In genomic region chr17:79355271-79355991, GRCm38 (mm10) we compare ENCODE assay signal across 7 mouse cellular contexts. TPM values are rescaled to one million over a fixed set of nuclear protein-coding genes. Genes with fewer than 3 reads are reported as not detected.
DNase-seq lines count a peak whose midpoint lies in the region; ATAC-seq and TF ChIP-seq lines count a peak whose summit lies in the region.

No protein-coding gene starts in this region.

- H3K9ac ChIP-seq in limb, embryonic 12.5 days (replicated peaks), result peak overlapping the region; percentile 74
- peak overlapping the region; percentile 90 for H3K9ac ChIP-seq in midbrain, embryonic 13.5 days (replicated peaks)

- H3K4me2 ChIP-seq in limb, embryonic 12.5 days, result peak overlapping the region; percentile 81
- H3K4me2 ChIP-seq in midbrain, embryonic 13.5 days (replicated peaks), result peak overlapping the region; percentile 86

- TF ChIP-seq POLR2A in small intestine, adult 2 months (IDR thresholded peaks at IDR 0.05; ENCODE audit: low read depth, low read length), result no peak; the same call in 1 of the 2 replicates

- WGBS in limb, embryonic 12.5 days, result under 1% methylated on average over 59 of the region's 59 CpGs
- under 1% methylated on average over 54 of the region's 59 CpGs for WGBS in midbrain, embryonic 13.5 days
- WGBS in small intestine, adult 2 months, result under 1% methylated on average over 59 of the region's 59 CpGs

- DNase-seq in adrenal gland, postnatal 14 days, result peak; percentile 77
- DNase-seq in embryo, embryonic 9.5 days (ENCODE audit: extremely low spot score), result peak; percentile 83
- DNase-seq in kidney, adult 11 months, result peak; percentile 68

- H3K4me1 ChIP-seq in limb, embryonic 12.5 days (replicated peaks), result peaks cover 38% of the 10 kb centered on the region
- peaks cover 30% of the 10 kb centered on the region for H3K4me1 ChIP-seq in midbrain, embryonic 13.5 days (replicated peaks)
- peaks cover 5% of the 10 kb centered on the region; the same call in 1 of the 2 replicates for H3K4me1 ChIP-seq in small intestine, adult 2 months (ENCODE audit: control insufficient read depth, insufficient read depth, insufficient read length, low read length)

- TF ChIP-seq CTCF in small intestine, adult 2 months (IDR thresholded peaks at IDR 0.05; ENCODE audit: extremely low read depth, insufficient read length, insufficient replicate concordance, low read depth, low read length), result no peak

- H3K27me3 ChIP-seq in limb, embryonic 12.5 days, result peaks cover 24% of the 10 kb centered on the region
- H3K27me3 ChIP-seq in midbrain, embryonic 13.5 days, result peaks cover 15% of the 10 kb centered on the region
- peaks cover 14% of the 10 kb centered on the region for H3K27me3 ChIP-seq in small intestine, adult 2 months (ENCODE audit: control insufficient read depth, insufficient read depth, low read length)

- peak; percentile 57 for ATAC-seq in granulocyte monocyte progenitor cell, adult 5-6 weeks (replicated peaks; ENCODE audit: poor library complexity, severe bottlenecking)
- peak; percentile 32; the same call in 1 of the 2 replicates for ATAC-seq in limb, embryonic 12.5 days (ENCODE audit: insufficient number of reproducible peaks, insufficient read depth, low FRiP score, low TSS enrichment, low read depth)
- ATAC-seq in midbrain, embryonic 13.5 days, result peak; percentile 80

- peak overlapping the region; percentile 74 for H3K4me3 ChIP-seq in limb, embryonic 12.5 days (replicated peaks)
- peak overlapping the region; percentile 82 for H3K4me3 ChIP-seq in midbrain, embryonic 13.5 days (replicated peaks)
- peak overlapping the region; percentile 74 for H3K4me3 ChIP-seq in small intestine, adult 2 months (ENCODE audit: low read depth, low read length)

- H3K36me3 ChIP-seq in limb, embryonic 12.5 days, result peaks cover 8% of the 10 kb centered on the region; the same call in 1 of the 2 replicates
- no peaks in the 10 kb centered on the region for H3K36me3 ChIP-seq in midbrain, embryonic 13.5 days
- H3K36me3 ChIP-seq in small intestine, adult 2 months (ENCODE audit: control insufficient read depth, insufficient read depth, low read length), result no peaks in the 10 kb centered on the region

- H3K27ac ChIP-seq in limb, embryonic 12.5 days, result peak overlapping the region; percentile 78; the same call in 1 of the 2 replicates
- peak overlapping the region; percentile 92 for H3K27ac ChIP-seq in midbrain, embryonic 13.5 days
- H3K27ac ChIP-seq in small intestine, adult 2 months (ENCODE audit: insufficient read depth, low read depth, low read length), result peak overlapping the region; percentile 60

- no peaks in the 10 kb centered on the region for H3K9me3 ChIP-seq in limb, embryonic 12.5 days
- no peaks in the 10 kb centered on the region for H3K9me3 ChIP-seq in midbrain, embryonic 13.5 days

RNA-seq across cellular contexts. Expression of gene Cdc42ep3, which starts 0.5 kb away (rescaled TPM):
- 17.2 and 18.3 TPM in 2 replicates for total RNA-seq in adrenal gland, postnatal 14 days (2021)
- total RNA-seq in granulocyte monocyte progenitor cell, adult 5-6 weeks (2014; fragmentation: Nextera tagmentation), result 38.1 and 45.1 TPM in 2 replicates
- 80.7 and 88.2 TPM in 2 replicates for total RNA-seq in granulocyte monocyte progenitor cell, adult 5-6 weeks (2017)
- polyA plus RNA-seq in limb, embryonic 12.5 days (2016; fragmentation: Nextera tagmentation; extraction: Ambion mirVana), result 84.9 and 85.0 TPM in 2 replicates
- 31.7 and 36.6 TPM in 2 replicates for polyA plus RNA-seq in midbrain, embryonic 13.5 days (2015; fragmentation: Nextera tagmentation; extraction: Ambion mirVana)
- polyA plus RNA-seq in small intestine, adult 2 months (2012; rRNA removed), result 4.4 and 5.0 TPM in 2 replicates

Comparison
In these comparisons a context has a peak if more than half of its experiments do, and no peak if none do; other contexts are left out.
1. Peak in every context shown above with its lines: DNase-seq, ATAC-seq, H3K4me3 ChIP-seq and H3K27ac ChIP-seq.